Mouse (Mus musculus) central nervous system, embryonic 11.5 days (tissue): ENCODE results near the gene Kcnip2. TPM values are rescaled to one million over a fixed set of nuclear protein-coding genes. Genes with fewer than 3 reads are reported as not detected.

Experiments used
- polyA plus RNA-seq: library from polyadenylated mRNA; depleted of rRNA; stranded (reverse); fragments of >200 nt; gene quantifications from 2 replicates; pipeline ENCODE4 v1.2.3, GENCODE M21; 2012; rRNA removed

Gene Kcnip2
- 1.1 and 1.7 TPM in 2 replicates for polyA plus RNA-seq

DNA sequence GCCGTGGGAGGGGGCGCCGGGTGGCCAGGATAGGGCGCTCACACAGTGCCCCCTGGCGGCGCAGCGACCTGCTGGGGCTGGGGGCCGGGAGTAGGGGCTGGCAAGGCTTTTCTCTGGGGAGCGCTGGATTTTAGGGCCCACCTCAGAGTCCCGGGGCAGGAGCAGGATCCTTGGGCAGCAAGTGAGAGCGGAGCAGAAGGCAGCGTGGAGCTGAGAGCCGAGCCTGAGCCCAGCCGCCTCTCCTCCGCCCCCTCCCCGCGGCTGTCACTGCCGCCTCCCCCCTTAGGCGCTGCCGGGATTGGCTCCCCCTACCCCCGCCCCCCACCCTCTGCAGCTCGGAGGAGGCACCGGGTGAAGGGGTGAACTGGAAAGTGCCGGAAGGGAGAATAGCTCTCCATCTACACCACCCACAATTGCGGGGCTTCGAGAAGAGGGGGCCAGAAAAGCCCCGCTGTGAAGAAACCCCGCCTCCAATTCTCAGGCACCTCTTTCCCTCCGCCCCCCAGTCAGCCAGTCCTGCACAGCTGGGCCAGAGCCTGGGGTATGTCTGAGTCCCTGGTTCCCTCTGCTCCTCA lies at the start of gene Kcnip2:
Kcnip2 (minus strand) TSS at position 231 of the 575 bp plus-strand sequence.

DNA sequence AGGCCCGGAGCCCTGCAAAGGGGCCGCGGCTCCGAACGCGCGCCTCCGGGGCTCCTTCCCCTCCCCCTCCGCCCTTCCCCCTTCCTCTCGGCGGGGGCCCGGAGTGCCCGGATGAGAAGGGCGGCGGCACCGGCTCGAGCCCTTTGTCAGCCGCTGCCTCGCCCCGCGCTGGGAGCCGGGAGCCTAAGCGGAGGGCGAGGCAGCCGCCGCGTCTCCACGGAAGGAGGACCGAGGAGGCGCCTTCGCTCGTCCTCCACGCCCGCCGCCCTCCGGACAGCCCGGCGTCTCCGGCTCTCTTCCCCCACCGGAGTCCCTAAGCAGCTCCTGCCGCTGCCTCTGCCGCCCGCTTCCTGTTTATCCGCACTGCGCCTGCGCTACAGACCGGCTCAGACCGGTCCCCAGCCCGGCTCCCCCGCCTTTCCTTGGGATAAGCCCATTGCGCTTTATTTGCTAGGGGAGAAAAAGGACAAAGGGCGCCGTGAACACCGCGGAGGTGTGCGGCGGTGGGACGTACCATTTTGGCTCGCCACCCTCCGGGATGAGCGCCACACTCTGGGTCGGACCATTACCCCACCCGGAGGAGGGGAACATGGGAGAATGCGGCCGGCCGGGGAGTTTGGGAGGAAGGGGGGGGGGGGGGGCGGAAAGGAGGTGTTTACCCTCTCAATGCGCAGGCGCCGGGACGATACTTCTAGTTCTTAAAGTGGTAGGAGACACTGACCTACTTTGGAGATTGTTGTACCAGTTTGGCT lies 32.5 kb downstream of the Kcnip2 start, which contains the start of gene Mgea5:
Mgea5 (minus strand) TSS at position 657 of the 752 bp plus-strand sequence.

DNA sequence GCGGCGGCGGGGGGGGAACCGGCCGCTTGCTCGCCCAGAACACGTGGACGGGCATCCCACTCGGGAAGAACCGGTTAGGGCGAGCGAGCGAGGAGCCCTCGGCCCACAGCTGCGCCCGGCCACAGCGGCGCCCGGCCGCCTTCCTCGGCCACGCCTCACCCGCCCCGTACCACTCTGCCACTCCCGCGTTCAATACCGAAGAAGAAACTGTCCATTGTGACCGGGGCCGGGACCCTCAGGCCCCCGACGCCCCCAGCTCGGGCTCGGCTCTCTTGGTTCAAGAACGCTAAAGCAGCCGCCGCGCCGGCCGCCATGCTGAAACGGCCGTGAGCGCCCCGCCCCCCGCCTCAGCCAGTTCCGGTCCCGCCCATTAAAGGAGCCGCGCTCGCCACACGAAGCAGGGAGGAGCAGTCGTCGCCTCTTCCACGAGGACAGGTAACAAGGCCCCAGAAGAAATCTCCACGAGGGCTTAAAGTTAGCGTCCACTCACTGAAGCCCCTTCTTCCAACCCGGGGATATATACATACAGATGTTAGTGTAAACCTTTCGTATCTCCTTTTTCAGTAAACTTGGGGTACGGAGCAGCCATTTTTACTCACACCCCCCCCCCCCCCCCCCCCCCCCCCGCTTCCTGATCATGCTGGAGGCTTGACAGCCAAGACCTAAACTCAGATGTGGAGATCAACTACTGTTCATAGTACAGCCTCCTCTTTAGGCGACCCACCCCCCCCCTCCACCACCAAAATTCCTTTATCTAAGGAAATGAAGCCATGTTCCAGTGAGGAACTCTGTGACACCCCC lies 66.4 kb downstream of the Kcnip2 start, which contains the start of gene Npm3:
Npm3 (minus strand) TSS at position 349 of the 801 bp plus-strand sequence.

GRCm38 (mm10) chr19:45742218-45742983 lies 73.5 kb downstream of the Kcnip2 start, which contains the start of gene Fgf8:
TSS of gene Fgf8 (minus strand) at chr19:45742915.

Other genes with a start within 250 kb of the Kcnip2 start
- gene Fbxw4, start 155.7 kb downstream of the Kcnip2 start, polyA plus RNA-seq = 23.9 and 28.1 TPM in 2 replicates
- gene Fgf8, start 73.1 kb downstream of the Kcnip2 start, polyA plus RNA-seq = 7.9 and 8.5 TPM in 2 replicates
- 119 and 122 TPM in 2 replicates for gene Npm3, start 66.5 kb downstream of the Kcnip2 start, polyA plus RNA-seq
- 140 and 157 TPM in 2 replicates for gene Mgea5, start 32.2 kb downstream of the Kcnip2 start, polyA plus RNA-seq
- gene Armh3, start 182.4 kb upstream of the Kcnip2 start, polyA plus RNA-seq = 9.4 and 13.5 TPM in 2 replicates
- gene Hps6, start 187.4 kb upstream of the Kcnip2 start, polyA plus RNA-seq = 2.1 and 2.3 TPM in 2 replicates
- gene Pprc1, start 228.8 kb upstream of the Kcnip2 start, polyA plus RNA-seq = 44.8 and 45.9 TPM in 2 replicates
- gene Ldb1, start 229.2 kb upstream of the Kcnip2 start, polyA plus RNA-seq = 360 and 411 TPM in 2 replicates